Mouse (Mus musculus) hindbrain, embryonic 14.5 days (tissue): ENCODE data around the gene Lrrc17. TPM values are rescaled to one million over a fixed set of nuclear protein-coding genes. Genes with fewer than 3 reads are reported as not detected.
"Not testable (repeated sequence)": the region's sequence is repeated elsewhere in the genome, so short reads cannot be mapped to it uniquely, and the experiment has no call there.

Experiments
- ATAC-seq: fragments of 200-750 bp; cut with Nextera tagmentation; 2 replicates; pipeline ENCODE4 v1.8.0; 2017; ENCODE audit warnings: moderate number of reproducible peaks, mild to moderate bottlenecking, moderate TSS enrichment, moderate library complexity; ENCODE audit not compliant: low FRiP score
- DNase-seq: peaks from one replicate; pipeline ENCODE4 v3.0.0-alpha.2; 2015; ENCODE audit warnings: low spot score
- H3K27ac ChIP-seq: fragments of 300-500 bp; sonication (generic); 2 replicates; pipeline ENCODE4 v1.5.1; 2014; ENCODE audit warnings: mild to moderate bottlenecking, moderate library complexity
- H3K27me3 ChIP-seq: fragments of 300-500 bp; sonication (generic); 2 replicates; pipeline ENCODE4 v1.6.1; 2014; ENCODE audit warnings: mild to moderate bottlenecking, low read length, mixed read lengths; ENCODE audit not compliant: control insufficient read depth, insufficient read depth
- H3K36me3 ChIP-seq: fragments of 300-500 bp; sonication (generic); replicated peaks from 2 replicates; pipeline ENCODE4 v1.6.1; 2014; ENCODE audit not compliant: control insufficient read depth, insufficient read depth
- H3K4me1 ChIP-seq: fragments of 300-500 bp; sonication (generic); replicated peaks from 2 replicates; pipeline ENCODE4 v1.6.1; 2014; ENCODE audit warnings: antibody characterized with exemption, low read length, mixed read lengths; ENCODE audit not compliant: control insufficient read depth, insufficient read depth
- H3K4me2 ChIP-seq: fragments of 300-500 bp; sonication (generic); replicated peaks from 2 replicates; pipeline ENCODE4 v1.6.1; 2014; ENCODE audit warnings: mild to moderate bottlenecking, moderate library complexity
- H3K4me3 ChIP-seq: fragments of 300-500 bp; sonication (generic); replicated peaks from 2 replicates; pipeline ENCODE4 v1.5.1; 2014; ENCODE audit warnings: mild to moderate bottlenecking, low read length
- H3K9ac ChIP-seq: fragments of 300-500 bp; sonication (generic); 2 replicates; pipeline ENCODE4 v1.6.1; 2014
- H3K9me3 ChIP-seq: fragments of 300-500 bp; sonication (generic); 2 replicates; pipeline ENCODE4 v1.6.1; 2016; ENCODE audit warnings: low read length; ENCODE audit not compliant: control insufficient read depth
- WGBS: fragments of 180-500 bp; shearing (Covaris S2); extraction: QIAGEN DNeasy Blood & Tissue Kit; methylation state at CpG from one replicate; pipeline ENCODE4 v1.1.7; 2014; 5-methylcytosine and 5-hydroxymethylcytosine counted together
- polyA plus RNA-seq: library from polyadenylated mRNA; unstranded; fragments of >200 nt; fragmentation: Nextera tagmentation; extraction: Ambion mirVana; gene quantifications from 2 replicates; pipeline ENCODE4 v1.2.1, GENCODE M21; 2014

Lrrc17 gene
- polyA plus RNA-seq, 1 experiment from 2014 or later: 8.6 TPM

DNA sequence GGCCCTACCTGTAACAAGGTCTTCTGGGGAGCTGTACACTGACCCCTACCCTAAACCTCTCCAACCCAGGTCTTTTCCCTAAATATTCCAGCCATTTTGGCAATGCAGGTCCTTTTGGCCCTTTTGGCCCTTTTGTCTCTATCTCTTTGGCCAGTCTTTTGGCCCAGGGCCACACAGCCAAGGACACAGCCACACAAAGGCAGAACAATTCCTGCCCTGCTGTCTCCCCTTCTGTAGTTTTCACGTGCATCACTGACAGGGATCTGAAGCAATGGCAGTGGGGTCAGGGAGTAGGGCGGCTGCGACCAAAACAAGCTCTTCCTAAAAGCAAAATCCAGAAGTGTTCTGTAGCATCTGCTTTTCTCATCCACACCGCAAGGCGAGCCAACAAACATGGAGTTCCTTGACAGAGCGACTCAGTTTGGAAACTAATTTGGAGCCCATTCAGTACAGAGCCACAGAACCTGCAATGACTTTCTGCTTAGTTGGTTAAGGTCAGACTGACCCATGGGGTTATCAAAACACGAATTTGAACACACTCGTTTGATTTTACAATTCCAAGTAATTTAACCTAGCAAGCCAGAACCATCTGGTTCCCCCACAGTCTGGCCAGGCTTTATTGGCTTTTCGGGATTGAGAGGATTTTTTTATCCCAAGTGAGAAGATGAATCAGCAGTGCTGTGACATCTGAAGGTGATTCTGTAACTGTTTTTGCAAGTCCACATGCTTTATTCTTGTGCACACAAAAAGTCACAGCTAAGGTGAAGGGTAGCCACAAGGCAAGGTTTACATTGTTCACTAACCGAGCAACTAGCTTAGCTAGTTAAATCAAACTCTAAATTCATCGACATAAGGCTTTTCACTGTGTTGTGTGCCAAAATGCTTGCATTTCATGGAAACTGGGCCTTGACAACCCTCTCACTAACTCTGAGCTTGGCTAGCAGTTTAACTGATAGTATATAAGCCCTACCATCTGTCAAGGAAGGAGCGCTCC, 65.2 kb downstream of the Lrrc17 start:
- no peaks in the 10 kb centered on the region for H3K36me3 ChIP-seq
- no peak overlapping the region for H3K27ac ChIP-seq
- no peak overlapping the region for H3K9ac ChIP-seq
- H3K4me2 ChIP-seq: no peak overlapping the region
- DNase-seq (no peak), ATAC-seq (no peak)
- H3K27me3 ChIP-seq: no peaks in the 10 kb centered on the region
- H3K4me3 ChIP-seq: no peak overlapping the region
- 74% methylated on average over 12 of the region's 12 CpGs for WGBS
- no peaks in the 10 kb centered on the region for H3K4me1 ChIP-seq
- no peaks in the 10 kb centered on the region for H3K9me3 ChIP-seq

DNA sequence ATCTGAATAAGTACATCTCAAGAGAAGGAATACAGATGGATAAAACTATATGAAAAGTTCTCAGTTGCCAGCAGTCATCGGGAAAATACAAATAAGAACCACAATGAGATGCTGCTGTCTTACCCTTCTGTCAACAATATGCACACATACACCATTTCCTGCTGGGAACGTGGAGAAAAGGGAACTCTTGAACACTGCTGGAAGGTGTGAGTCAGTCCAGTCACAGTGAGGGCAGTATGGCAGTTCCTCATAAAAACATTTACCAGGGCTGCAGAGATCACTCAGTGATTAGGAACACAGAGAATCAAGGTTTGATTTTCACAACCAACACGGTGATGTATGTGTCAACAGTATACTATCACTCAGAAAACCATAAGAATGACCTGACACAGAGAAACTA, 67.6 kb downstream of the Lrrc17 start:
- H3K4me2 ChIP-seq: no peak overlapping the region
- no peak overlapping the region for H3K9ac ChIP-seq
- DNase-seq (no peak), ATAC-seq (no peak)
- H3K4me1 ChIP-seq: no peaks in the 10 kb centered on the region
- H3K9me3 ChIP-seq: no peaks in the 10 kb centered on the region
- no peak overlapping the region for H3K27ac ChIP-seq
- no peaks in the 10 kb centered on the region for H3K27me3 ChIP-seq
- H3K36me3 ChIP-seq: no peaks in the 10 kb centered on the region
- H3K4me3 ChIP-seq: no peak overlapping the region
- WGBS: 83% methylated on average over 3 of the region's 3 CpGs

DNA sequence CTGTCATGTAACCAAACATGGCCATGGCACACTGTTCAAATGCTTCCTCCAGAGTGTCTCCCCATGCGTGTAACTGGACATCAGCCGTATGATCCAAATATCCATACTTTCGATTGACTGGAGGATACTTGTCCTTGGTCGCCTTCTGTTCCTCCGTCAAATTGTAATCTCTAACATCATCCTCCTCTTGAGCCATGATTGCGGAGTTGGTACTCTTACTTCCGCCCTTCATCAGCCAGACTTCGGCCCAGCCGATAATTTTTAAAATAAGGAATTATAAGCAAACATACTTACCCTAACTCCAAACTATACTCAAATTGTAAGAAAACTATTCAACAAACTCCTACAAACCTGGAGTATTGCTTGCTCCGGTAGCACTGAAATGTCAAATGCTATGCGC, 70.9 kb downstream of the Lrrc17 start:
- not testable (repeated sequence) for H3K27me3 ChIP-seq, H3K36me3 ChIP-seq, H3K4me3 ChIP-seq, DNase-seq, H3K9me3 ChIP-seq, H3K27ac ChIP-seq, H3K4me2 ChIP-seq, H3K4me1 ChIP-seq, ATAC-seq, H3K9ac ChIP-seq
- WGBS: 96% methylated on average over 11 of the region's 11 CpGs

DNA sequence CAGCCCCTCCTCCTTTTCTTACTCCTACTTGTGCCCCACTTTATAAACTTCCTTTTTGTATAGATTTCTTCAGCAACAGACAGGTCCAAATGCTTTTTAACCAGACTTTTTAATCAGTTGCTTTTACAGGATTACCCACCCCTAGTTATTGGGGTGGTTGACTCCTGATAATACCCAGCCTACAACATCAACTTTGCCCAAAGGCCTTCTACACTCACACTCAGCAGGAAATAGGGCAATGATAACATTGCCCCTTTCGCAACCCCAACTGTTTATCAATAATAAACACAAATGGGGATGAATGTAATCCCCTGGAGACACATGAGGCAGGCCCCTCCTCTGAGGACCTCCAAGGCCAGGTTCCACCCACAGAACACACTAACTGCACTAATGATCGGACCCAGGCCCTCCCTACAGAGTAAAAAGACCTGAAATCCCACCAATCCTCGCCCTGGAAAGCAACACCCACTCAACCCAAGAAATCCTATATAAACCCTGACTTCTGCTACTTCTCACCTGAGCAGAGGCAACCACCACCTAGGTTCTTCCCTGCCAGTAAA, 73.2 kb downstream of the Lrrc17 start:
- H3K9me3 ChIP-seq: no peaks in the 10 kb centered on the region
- H3K4me1 ChIP-seq: no peaks in the 10 kb centered on the region
- DNase-seq: no peak
- H3K4me3 ChIP-seq: no peak overlapping the region
- no peaks in the 10 kb centered on the region for H3K27me3 ChIP-seq
- no peak for ATAC-seq
- no peak overlapping the region for H3K4me2 ChIP-seq
- WGBS: 77% methylated on average over 3 of the region's 3 CpGs
- no peaks in the 10 kb centered on the region for H3K36me3 ChIP-seq
- H3K27ac ChIP-seq: no peak overlapping the region
- H3K9ac ChIP-seq: no peak overlapping the region

Other genes starting within 250 kb of the Lrrc17 start
- 5.7 and 6.2 TPM in 2 replicates for gene Fgl2, start 170.9 kb upstream of the Lrrc17 start, polyA plus RNA-seq
- gene Ccdc146, start 118.9 kb upstream of the Lrrc17 start, polyA plus RNA-seq: 0.95 and 1.4 TPM in 2 replicates
- 9.5 and 10.8 TPM in 2 replicates for gene Fam185a, start 118.6 kb upstream of the Lrrc17 start, polyA plus RNA-seq
- 0.20 TPM in 2 replicates for gene Fbxl13, start 102.1 kb downstream of the Lrrc17 start, polyA plus RNA-seq
- 56.4 and 58.7 TPM in 2 replicates for gene Armc10, start 102.3 kb downstream of the Lrrc17 start, polyA plus RNA-seq
- 2.3 and 3.0 TPM in 2 replicates for gene Napepld, start 157.8 kb downstream of the Lrrc17 start, polyA plus RNA-seq
- 74.8 and 82.5 TPM in 2 replicates for gene Pmpcb, start 193.6 kb downstream of the Lrrc17 start, polyA plus RNA-seq
- gene Dnajc2, start 241.7 kb downstream of the Lrrc17 start, polyA plus RNA-seq: 64.5 and 65.9 TPM in 2 replicates
- gene Psmc2, start 241.7 kb downstream of the Lrrc17 start, polyA plus RNA-seq: 180 and 182 TPM in 2 replicates